18 mouse cellular contexts compared by ENCODE assay signal in genomic region chr15:59780506-59780905, GRCm38 (mm10).
DNase-seq lines count a peak whose midpoint lies in the region; ATAC-seq and TF ChIP-seq lines count a peak whose summit lies in the region.
"Had no signal": no experiment of that assay in that cellular context is flagged by ENCODE, and none has a peak within 500 bp of the region (broad histone marks: within the 10 kb centered on the region; RNA-seq: fewer than 3 reads in every experiment).

No protein-coding gene starts in this region.

- H3K79me2 ChIP-seq in liver, adult 2 months (ENCODE audit: control insufficient read depth, insufficient read depth, low read length): no peaks in the 10 kb centered on the region

- no peak overlapping the region for H3K4me3 ChIP-seq in liver, adult 2 months (ENCODE audit: insufficient read depth, low read depth, low read length)
- H3K4me3 ChIP-seq in liver, embryonic 11.5 days (ENCODE audit: low read depth, low read length): no peak overlapping the region
- no peak overlapping the region for H3K4me3 ChIP-seq in midbrain, embryonic 11.5 days (ENCODE audit: low read depth, low read length)
- no peak overlapping the region for H3K4me3 ChIP-seq in midbrain, embryonic 10.5 days

- peak; percentile 83 for DNase-seq in liver, adult 2 months (ENCODE audit: extremely low read depth, low read depth, low spot score)
- DNase-seq in liver, embryonic 11.5 days (ENCODE audit: low spot score): no peak
- peak; percentile 62 for DNase-seq in midbrain, embryonic 11.5 days (ENCODE audit: low spot score, missing footprints)
- no peak for DNase-seq in midbrain, embryonic 10.5 days (ENCODE audit: low spot score)
- DNase-seq: adrenal gland, adult 2 months; adrenal gland, adult 8-10 months; adrenal gland, postnatal 10 days; adrenal gland, postnatal 14 days; adrenal gland, postnatal 25 days; adrenal gland, postnatal 36 days; B cell, adult 2 months; cerebellum, adult 11 months; cerebellum, adult 11-12 months; cerebellum, adult 18-20 months had no signal

- H3K4me2 ChIP-seq in liver, embryonic 11.5 days: no peak overlapping the region
- H3K4me2 ChIP-seq in midbrain, embryonic 11.5 days: no peak overlapping the region

- ATAC-seq in liver, embryonic 11.5 days (replicated peaks; ENCODE audit: low FRiP score): no peak
- ATAC-seq in midbrain, embryonic 11.5 days (ENCODE audit: low FRiP score): no peak
- ATAC-seq: activated CD4-positive, CD25-positive, alpha-beta regulatory T cell, adult 4 months; CD4-positive, CD25-positive, alpha-beta regulatory T cell, adult 4 months; Patski had no signal

- no peak for TF ChIP-seq POLR2A in liver, adult 2 months (IDR thresholded peaks at IDR 0.05; ENCODE audit: extremely low read depth, insufficient read depth, low read length)

- WGBS in liver, adult 2 months: 21% methylated on average over 1 of the region's 1 CpGs
- WGBS in liver, embryonic 11.5 days: 70% methylated on average over 1 of the region's 1 CpGs
- 87% methylated on average over 1 of the region's 1 CpGs for WGBS in midbrain, embryonic 11.5 days
- WGBS in midbrain, embryonic 10.5 days: 82% methylated on average over 1 of the region's 1 CpGs

- H3K36me3 ChIP-seq in liver, adult 2 months (ENCODE audit: control insufficient read depth, insufficient read depth, low read length): no peaks in the 10 kb centered on the region
- H3K36me3 ChIP-seq in liver, embryonic 11.5 days (ENCODE audit: control insufficient read depth, insufficient read depth, low read length): no peaks in the 10 kb centered on the region
- no peaks in the 10 kb centered on the region for H3K36me3 ChIP-seq in midbrain, embryonic 11.5 days (ENCODE audit: control insufficient read depth, insufficient read depth, low read length)
- H3K36me3 ChIP-seq in midbrain, embryonic 10.5 days: no peaks in the 10 kb centered on the region
- H3K36me3 ChIP-seq: G1E had no signal

- H3K27ac ChIP-seq in liver, adult 2 months (replicated peaks; ENCODE audit: insufficient read depth, low read depth, low read length): no peak overlapping the region
- no peak overlapping the region for H3K27ac ChIP-seq in liver, embryonic 11.5 days (ENCODE audit: low read depth, low read length)
- no peak overlapping the region for H3K27ac ChIP-seq in midbrain, embryonic 11.5 days (ENCODE audit: low read depth, low read length)
- H3K27ac ChIP-seq in midbrain, embryonic 10.5 days (replicated peaks): no peak overlapping the region

- no peak overlapping the region for H3K9ac ChIP-seq in liver, adult 2 months (ENCODE audit: low read depth, low read length)
- no peak overlapping the region for H3K9ac ChIP-seq in liver, embryonic 11.5 days (ENCODE audit: low read depth, low read length)
- H3K9ac ChIP-seq in midbrain, embryonic 11.5 days (ENCODE audit: low read length): no peak overlapping the region

- peaks cover 25% of the 10 kb centered on the region for H3K4me1 ChIP-seq in liver, adult 2 months (ENCODE audit: control insufficient read depth, insufficient read depth, low read length)
- 0 out of 2 replicates have a peak, but pooled peaks cover 6% of the 10 kb centered on the region for H3K4me1 ChIP-seq in liver, embryonic 11.5 days (replicated peaks; ENCODE audit: control insufficient read depth, insufficient read depth, low read length)
- H3K4me1 ChIP-seq in midbrain, embryonic 11.5 days (ENCODE audit: control insufficient read depth, insufficient read depth, low read length): peaks cover 12% of the 10 kb centered on the region
- H3K4me1 ChIP-seq in midbrain, embryonic 10.5 days: peaks cover 23% of the 10 kb centered on the region

- H3K9me3 ChIP-seq in liver, embryonic 11.5 days (ENCODE audit: control insufficient read depth, low read length): no peaks in the 10 kb centered on the region
- no peaks in the 10 kb centered on the region for H3K9me3 ChIP-seq in midbrain, embryonic 11.5 days (ENCODE audit: control insufficient read depth, low read length)
- H3K9me3 ChIP-seq in midbrain, embryonic 10.5 days (replicated peaks): no peaks in the 10 kb centered on the region
- H3K9me3 ChIP-seq: G1E had no signal

- no peak for TF ChIP-seq CTCF in liver, adult 2 months (IDR thresholded peaks at IDR 0.05; ENCODE audit: low read depth, low read length)

- H3K27me3 ChIP-seq in liver, adult 2 months (ENCODE audit: control insufficient read depth, insufficient read depth, low read length): no peaks in the 10 kb centered on the region
- peaks cover 4% of the 10 kb centered on the region; the same call in 1 of the 2 replicates for H3K27me3 ChIP-seq in liver, embryonic 11.5 days (replicated peaks; ENCODE audit: control insufficient read depth, insufficient read depth, low read length)
- H3K27me3 ChIP-seq in midbrain, embryonic 11.5 days (ENCODE audit: control insufficient read depth, insufficient read depth, low read length): no peaks in the 10 kb centered on the region
- H3K27me3 ChIP-seq in midbrain, embryonic 10.5 days (ENCODE audit: low read depth, poor library complexity, severe bottlenecking): no peaks in the 10 kb centered on the region
- H3K27me3 ChIP-seq: Patski had no signal

Comparison
In these comparisons a context has a peak if more than half of its experiments do, and no peak if none do; other contexts are left out.
1. DNase-seq: peak in liver, adult 2 months (single experiment) and midbrain, embryonic 11.5 days (single experiment); none in liver, embryonic 11.5 days (single experiment) and midbrain, embryonic 10.5 days (single experiment).